Mouse (Mus musculus): ENCODE data around the gene Epb42.
"Not testable (repeated sequence)": the region's sequence is repeated elsewhere in the genome, so short reads cannot be mapped to it uniquely, and the experiment has no call there.

DNA sequence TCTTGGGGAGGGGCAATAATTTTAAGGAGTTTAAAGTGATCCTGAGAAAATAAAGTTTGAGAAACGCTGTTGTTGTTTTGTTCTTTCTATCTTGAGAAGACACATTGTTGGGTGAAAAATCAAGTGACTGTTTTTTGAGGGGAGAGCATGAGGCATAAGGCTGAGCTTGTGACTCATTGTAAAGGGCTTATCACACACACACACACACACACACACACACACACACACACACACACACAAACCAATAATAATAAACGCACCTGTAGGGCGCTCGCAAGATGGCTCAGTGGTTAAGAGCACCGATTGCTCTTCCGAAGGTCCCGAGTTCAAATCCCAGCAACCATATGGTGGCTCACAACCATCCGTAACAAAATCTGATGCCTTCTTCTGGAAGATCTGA lies 64.6 kb downstream of the Epb42 start:
- TF ChIP-seq MYOG (IDR thresholded peaks at IDR 0.05; ENCODE audit: control insufficient read depth, extremely low read depth, insufficient read length); CTCF (IDR thresholded peaks at IDR 0.05; ENCODE audit: control insufficient read depth, insufficient read depth, insufficient read length); MAX (IDR thresholded peaks at IDR 0.05): not testable (repeated sequence)

All from C2C12 (cell line).